Mouse (Mus musculus): ENCODE results near the gene Ank3. TPM values are rescaled to one million over a fixed set of nuclear protein-coding genes. Genes with fewer than 3 reads are reported as not detected.

Ank3 gene
- polyA plus RNA-seq, 2 experiments, result 3.1 to 5.3 TPM

DNA sequence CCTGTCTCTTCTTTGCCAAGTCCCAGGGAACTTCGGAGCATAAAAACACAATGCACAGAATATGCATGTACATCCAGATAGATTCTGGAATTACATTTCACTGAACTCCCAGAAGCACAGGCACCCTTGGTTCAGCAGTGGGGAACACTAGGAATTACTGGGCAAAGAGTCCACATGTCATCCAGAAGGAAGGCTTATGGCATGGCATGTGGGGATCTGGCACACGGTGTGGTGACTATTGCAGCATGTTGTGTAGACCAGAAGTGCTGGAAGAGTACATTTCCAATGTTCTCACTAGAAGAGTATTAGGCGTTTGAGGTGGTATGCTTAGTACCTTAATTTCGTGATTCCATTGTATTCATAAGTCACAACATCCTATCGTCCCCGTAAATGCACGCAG lies 422.7 kb downstream of the Ank3 start:
- H3K4me3 ChIP-seq (ENCODE audit: insufficient read depth in 1 of 2, low read depth in 2 of 2, low read length in 2 of 2), result no peak overlapping the region

GRCm38 (mm10) chr10:69828770-69829169 lies 430.2 kb downstream of the Ank3 start:
- Histone ChIP-seq H3K36me3 (replicated peaks; ENCODE audit: control insufficient read depth, insufficient read depth, low read depth) (no peaks in the 10 kb centered on the region), H3K9ac (replicated peaks) (no peak overlapping the region), H3K4me3 (ENCODE audit: insufficient read depth in 1 of 2, low read depth in 2 of 2, low read length in 2 of 2) (no peak overlapping the region), H3K27ac (no peak overlapping the region), H3K4me2 (ENCODE audit: low read depth) (no peak overlapping the region), H3K27me3 (ENCODE audit: control insufficient read depth, insufficient read depth, low read length) (no peaks in the 10 kb centered on the region), H3K4me1 (replicated peaks; ENCODE audit: control insufficient read depth in 2 of 2, insufficient read depth in 2 of 2, low read length in 1 of 2) (no peaks in the 10 kb centered on the region), H3K9me3 (ENCODE audit: control insufficient read depth, low read length) (no peaks in the 10 kb centered on the region)
- no peak for TF ChIP-seq CTCF (IDR thresholded peaks at IDR 0.05; ENCODE audit: low read depth)
- no peak for TF ChIP-seq EP300 (IDR thresholded peaks at IDR 0.05; ENCODE audit: low read depth)
- ATAC-seq (ENCODE audit: insufficient read depth), result no peak
- 32% methylated on average over 2 of the region's 2 CpGs for WGBS (ENCODE audit: insufficient replicate concordance)
- no peak for DNase-seq (ENCODE audit: low read depth in 3 of 3, low spot score in 3 of 3)

More for the DNA sequence above, 422.7 kb downstream of the Ank3 start:
- WGBS (ENCODE audit: insufficient replicate concordance), result 67% methylated on average over 7 of the region's 7 CpGs
- no peak overlapping the region for H3K27ac ChIP-seq
- no peak overlapping the region for H3K4me2 ChIP-seq (ENCODE audit: low read depth)
- H3K4me1 ChIP-seq (replicated peaks; ENCODE audit: control insufficient read depth in 2 of 2, insufficient read depth in 2 of 2, low read length in 1 of 2), result no peaks in the 10 kb centered on the region
- no peak for TF ChIP-seq CTCF (IDR thresholded peaks at IDR 0.05; ENCODE audit: low read depth)
- TF ChIP-seq EP300 (IDR thresholded peaks at IDR 0.05; ENCODE audit: low read depth), result no peak
- H3K9me3 ChIP-seq (ENCODE audit: control insufficient read depth, low read length), result no peaks in the 10 kb centered on the region
- no peak overlapping the region for H3K9ac ChIP-seq (replicated peaks)
- H3K36me3 ChIP-seq (replicated peaks; ENCODE audit: control insufficient read depth, insufficient read depth, low read depth), result no peaks in the 10 kb centered on the region
- DNase-seq (ENCODE audit: low read depth in 3 of 3, low spot score in 3 of 3), result no peak
- no peaks in the 10 kb centered on the region for H3K27me3 ChIP-seq (ENCODE audit: control insufficient read depth, insufficient read depth, low read length)
- ATAC-seq (ENCODE audit: insufficient read depth), result no peak

DNA sequence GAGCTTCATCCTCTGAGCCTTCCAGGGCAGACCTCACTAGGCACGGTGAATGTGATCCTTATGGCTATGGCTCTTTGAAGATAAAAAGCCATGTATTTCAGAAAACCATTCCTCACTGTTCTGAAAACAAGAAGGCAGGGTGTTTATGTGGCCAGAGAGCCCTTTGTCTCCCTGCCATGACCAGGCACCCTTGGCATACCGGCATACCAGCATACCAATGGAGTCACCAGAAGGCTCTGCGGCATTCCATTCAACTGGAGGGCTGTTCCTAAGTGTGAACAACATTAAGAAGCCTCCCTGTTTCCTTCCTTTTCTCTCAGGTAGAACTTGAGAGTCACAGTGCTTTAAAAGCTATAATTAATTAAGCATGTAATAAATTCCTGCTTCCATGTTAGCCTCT lies 430.7 kb downstream of the Ank3 start:
- no peak for DNase-seq (ENCODE audit: low read depth in 3 of 3, low spot score in 3 of 3)
- Histone ChIP-seq H3K9me3 (ENCODE audit: control insufficient read depth, low read length) (no peaks in the 10 kb centered on the region), H3K27me3 (ENCODE audit: control insufficient read depth, insufficient read depth, low read length) (no peaks in the 10 kb centered on the region), H3K4me2 (ENCODE audit: low read depth) (no peak overlapping the region), H3K36me3 (replicated peaks; ENCODE audit: control insufficient read depth, insufficient read depth, low read depth) (no peaks in the 10 kb centered on the region), H3K9ac (replicated peaks) (no peak overlapping the region), H3K4me3 (ENCODE audit: insufficient read depth in 1 of 2, low read depth in 2 of 2, low read length in 2 of 2) (no peak overlapping the region), H3K27ac (no peak overlapping the region), H3K4me1 (replicated peaks; ENCODE audit: control insufficient read depth in 2 of 2, insufficient read depth in 2 of 2, low read length in 1 of 2) (no peaks in the 10 kb centered on the region)
- TF ChIP-seq EP300 (IDR thresholded peaks at IDR 0.05; ENCODE audit: low read depth), result no peak
- no peak for TF ChIP-seq CTCF (IDR thresholded peaks at IDR 0.05; ENCODE audit: low read depth)
- WGBS (ENCODE audit: insufficient replicate concordance), result 72% methylated on average over 3 of the region's 3 CpGs
- ATAC-seq (ENCODE audit: insufficient read depth), result no peak

GRCm38 (mm10) chr10:69831568-69831967 lies 433.0 kb downstream of the Ank3 start:
- no peak overlapping the region for H3K4me2 ChIP-seq (ENCODE audit: low read depth)
- H3K4me1 ChIP-seq (replicated peaks; ENCODE audit: control insufficient read depth in 2 of 2, insufficient read depth in 2 of 2, low read length in 1 of 2), result no peaks in the 10 kb centered on the region
- no peaks in the 10 kb centered on the region for H3K27me3 ChIP-seq (ENCODE audit: control insufficient read depth, insufficient read depth, low read length)
- no peak for DNase-seq (ENCODE audit: low read depth in 3 of 3, low spot score in 3 of 3)
- TF ChIP-seq EP300 (IDR thresholded peaks at IDR 0.05; ENCODE audit: low read depth) (no peak), CTCF (IDR thresholded peaks at IDR 0.05; ENCODE audit: low read depth) (no peak)
- no peaks in the 10 kb centered on the region for H3K9me3 ChIP-seq (ENCODE audit: control insufficient read depth, low read length)
- no peak overlapping the region for H3K27ac ChIP-seq
- no peak for ATAC-seq (ENCODE audit: insufficient read depth)
- no peaks in the 10 kb centered on the region for H3K36me3 ChIP-seq (replicated peaks; ENCODE audit: control insufficient read depth, insufficient read depth, low read depth)
- WGBS (ENCODE audit: insufficient replicate concordance), result 59% methylated on average over 7 of the region's 7 CpGs
- H3K9ac ChIP-seq (replicated peaks), result no peak overlapping the region
- no peak overlapping the region for H3K4me3 ChIP-seq (ENCODE audit: insufficient read depth in 1 of 2, low read depth in 2 of 2, low read length in 2 of 2)

GRCm38 (mm10) chr10:69832241-69832640 lies 433.7 kb downstream of the Ank3 start:
- ATAC-seq (ENCODE audit: insufficient read depth) (no peak), DNase-seq (ENCODE audit: low read depth in 3 of 3, low spot score in 3 of 3) (no peak)
- Histone ChIP-seq H3K27me3 (ENCODE audit: control insufficient read depth, insufficient read depth, low read length) (no peaks in the 10 kb centered on the region), H3K36me3 (replicated peaks; ENCODE audit: control insufficient read depth, insufficient read depth, low read depth) (no peaks in the 10 kb centered on the region), H3K9me3 (ENCODE audit: control insufficient read depth, low read length) (no peaks in the 10 kb centered on the region), H3K4me1 (replicated peaks; ENCODE audit: control insufficient read depth in 2 of 2, insufficient read depth in 2 of 2, low read length in 1 of 2) (no peaks in the 10 kb centered on the region), H3K27ac (no peak overlapping the region), H3K4me3 (ENCODE audit: insufficient read depth in 1 of 2, low read depth in 2 of 2, low read length in 2 of 2) (no peak overlapping the region), H3K9ac (replicated peaks) (no peak overlapping the region), H3K4me2 (ENCODE audit: low read depth) (no peak overlapping the region)
- 54% methylated on average over 4 of the region's 4 CpGs for WGBS (ENCODE audit: insufficient replicate concordance)
- no peak for TF ChIP-seq CTCF (IDR thresholded peaks at IDR 0.05; ENCODE audit: low read depth)
- no peak for TF ChIP-seq EP300 (IDR thresholded peaks at IDR 0.05; ENCODE audit: low read depth)
